Mouse (Mus musculus) spleen, postnatal 36 days (tissue): ENCODE measurements around the gene Acvr2a.

Source experiments
- DNase-seq, 2 experiments: peaks; one replicate each; pipeline ENCODE4 v3.0.0; 2022; ENCODE audit warnings: low spot score in 2 of 2, mixed read lengths in 1 of 2

The Acvr2a gene

GRCm38 (mm10) chr2:48868199-48868913 is 54.4 kb downstream of the Acvr2a start:
- no peak for DNase-seq

DNA sequence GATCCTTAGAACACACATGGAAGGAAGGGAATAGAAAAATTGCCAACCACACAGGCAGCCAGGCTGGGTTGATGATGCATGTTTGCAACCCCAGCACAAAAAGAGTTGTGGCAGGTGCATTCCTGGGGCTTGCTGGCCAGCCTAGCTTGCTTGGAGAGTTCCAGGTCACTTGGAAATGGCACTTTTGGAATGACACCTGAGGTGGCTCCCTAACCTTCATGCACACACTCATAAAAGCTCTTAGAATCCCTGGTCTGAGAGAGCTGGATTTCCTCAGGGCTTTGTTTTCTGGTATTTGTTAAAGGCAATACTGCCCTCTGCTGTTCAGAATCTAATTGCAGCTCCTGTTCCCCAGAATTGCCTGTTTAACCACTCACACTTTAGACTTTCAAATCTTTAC is 72.0 kb downstream of the Acvr2a start:
- peak; percentile 5 to 25 for DNase-seq

DNA sequence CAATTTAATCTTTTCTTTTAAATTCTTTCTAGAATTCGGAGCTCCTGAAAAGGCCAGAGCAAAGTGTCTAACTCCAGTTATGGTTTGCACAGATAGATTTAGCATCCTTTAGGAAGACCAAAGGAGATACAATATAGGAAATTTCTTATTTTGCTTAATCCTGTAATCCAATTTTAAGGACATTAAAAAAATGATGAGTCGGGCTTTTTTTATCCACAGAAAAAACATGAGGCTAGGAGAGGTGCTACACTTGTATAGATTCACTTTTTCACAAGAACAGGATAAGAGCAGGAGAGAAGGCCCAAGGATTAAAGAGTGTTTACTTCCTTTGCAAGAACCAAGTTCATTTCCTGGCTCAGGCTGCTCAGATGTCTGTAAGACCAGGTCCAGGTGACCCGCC is 81.3 kb downstream of the Acvr2a start:
- DNase-seq = no peak

GRCm38 (mm10) chr2:48908866-48909265 is 95.0 kb downstream of the Acvr2a start:
- DNase-seq = no peak

- DNase-seq = no peak
Measured at GRCm38 (mm10) chr2:48914185-48914584, 100.3 kb downstream of the Acvr2a start.

DNA sequence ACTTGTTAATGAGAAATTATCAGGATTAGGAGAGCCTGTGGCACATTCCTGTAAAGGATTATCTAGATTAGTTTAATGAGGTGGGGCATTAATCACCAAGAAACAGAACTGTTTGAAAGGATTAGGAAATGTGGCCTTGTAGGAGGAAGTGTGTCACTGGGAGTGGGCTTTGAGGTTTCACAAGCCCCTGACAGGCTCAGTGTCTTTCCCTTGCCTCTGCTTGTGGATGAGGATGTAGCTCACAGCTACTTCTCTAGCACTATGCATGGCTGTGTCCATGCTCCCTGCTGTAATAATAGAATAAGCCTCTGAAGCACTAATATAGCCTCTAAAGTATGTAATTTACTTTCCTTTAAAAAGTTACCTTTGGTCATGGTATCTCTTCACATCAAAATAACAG is 101.9 kb downstream of the Acvr2a start:
- DNase-seq = no peak

DNA sequence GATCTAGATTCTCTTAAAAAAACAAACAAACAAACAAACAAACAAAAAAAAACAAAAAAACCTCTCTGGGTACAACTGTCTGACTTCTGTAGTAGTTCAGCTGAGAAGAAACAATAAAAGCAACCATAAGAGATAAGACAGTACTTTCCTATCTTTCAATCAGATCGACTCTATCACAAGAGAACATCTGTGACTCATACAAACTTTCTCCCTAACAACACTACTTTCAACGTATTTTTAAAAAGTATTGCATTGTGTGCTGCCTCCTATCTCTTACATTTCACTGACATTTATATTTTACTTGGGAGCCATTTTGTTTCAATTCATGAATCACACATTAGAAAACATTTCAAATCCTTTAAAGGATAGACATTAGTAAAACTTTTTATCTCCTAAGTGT is 121.1 kb downstream of the Acvr2a start:
- no peak for DNase-seq

- DNase-seq = no peak
Measured at GRCm38 (mm10) chr2:48947761-48948160, 133.9 kb downstream of the Acvr2a start.

- peak; percentile 99 for DNase-seq
Measured at GRCm38 (mm10) chr2:48948841-48949584, 135.1 kb downstream of the Acvr2a start, which contains the start of gene Mbd5. Gene Mbd5 (plus strand): TSS chr2:48949508.

GRCm38 (mm10) chr2:48949743-48950251 is 135.9 kb downstream of the Acvr2a start:
- peak; percentile 17 to 25 for DNase-seq

- no peak for DNase-seq
Measured at GRCm38 (mm10) chr2:48950252-48950315, 136.2 kb downstream of the Acvr2a start, which contains the start of gene Orc4. Gene Orc4 (minus strand): TSS chr2:48950277.

GRCm38 (mm10) chr2:48950316-48950880 is 136.5 kb downstream of the Acvr2a start:
- peak in 1 of 2 experiments; percentile 2 for DNase-seq
